Mouse (Mus musculus): Measurements from ENCODE around the gene Nkx1-1. TPM values are rescaled to one million over a fixed set of nuclear protein-coding genes. Genes with fewer than 3 reads are reported as not detected.

Gene Nkx1-1
- not detected for total RNA-seq (2021)
- long read RNA-seq, experiment 1 = 0 reads
- long read RNA-seq, experiment 2 = 0 reads

GRCm38 (mm10) chr5:33433201-33434138 lies at the start of gene Nkx1-1:
Nkx1-1 (minus strand) TSS chr5:33433976.
- DNase-seq = no peak

GRCm38 (mm10) chr5:33481318-33481685 lies 47.5 kb upstream of the Nkx1-1 start:
- no peak for DNase-seq

GRCm38 (mm10) chr5:33480582-33481317 lies 47.0 kb upstream of the Nkx1-1 start:
- DNase-seq = no peak

GRCm38 (mm10) chr5:33465464-33465863 lies 31.7 kb upstream of the Nkx1-1 start:
- no peak for DNase-seq

GRCm38 (mm10) chr5:33464390-33464789 lies 30.6 kb upstream of the Nkx1-1 start:
- DNase-seq = no peak

- DNase-seq = no peak
These were observed 25.3 kb upstream of the Nkx1-1 start for GRCm38 (mm10) chr5:33459111-33459510.

GRCm38 (mm10) chr5:33458132-33458622 lies 24.4 kb upstream of the Nkx1-1 start:
- no peak for DNase-seq

GRCm38 (mm10) chr5:33455737-33456136 lies 22.0 kb upstream of the Nkx1-1 start:
- DNase-seq = no peak

GRCm38 (mm10) chr5:33443794-33444193 lies 10.0 kb upstream of the Nkx1-1 start:
- DNase-seq = no peak

- DNase-seq = peak; percentile 22
These were observed 9.3 kb upstream of the Nkx1-1 start for GRCm38 (mm10) chr5:33442927-33443710.

- peak; percentile 62 for DNase-seq
These were observed 4.4 kb upstream of the Nkx1-1 start for GRCm38 (mm10) chr5:33438214-33438613.

- DNase-seq = no peak
These were observed 2.2 kb upstream of the Nkx1-1 start for GRCm38 (mm10) chr5:33435941-33436340.

- DNase-seq = no peak
These were observed 1.4 kb upstream of the Nkx1-1 start for GRCm38 (mm10) chr5:33435151-33435550.

GRCm38 (mm10) chr5:33434141-33434780 lies 485 bp upstream of the Nkx1-1 start:
- DNase-seq = no peak

- no peak for DNase-seq
These were observed 1.5 kb downstream of the Nkx1-1 start for GRCm38 (mm10) chr5:33432057-33432935.

GRCm38 (mm10) chr5:33431173-33432005 lies 2.4 kb downstream of the Nkx1-1 start:
- no peak for DNase-seq

GRCm38 (mm10) chr5:33430511-33431172 lies 3.1 kb downstream of the Nkx1-1 start:
- DNase-seq = no peak

GRCm38 (mm10) chr5:33430106-33430505 lies 3.7 kb downstream of the Nkx1-1 start:
- DNase-seq = no peak

- DNase-seq = no peak
These were observed 6.3 kb downstream of the Nkx1-1 start for GRCm38 (mm10) chr5:33427461-33427860.

Data from gastrocnemius, postnatal 25 days (tissue).